Mouse (Mus musculus) spleen, adult 2 months (tissue): ENCODE measurements at regions not wholly inside any gene's neighbourhood (a gene's known extent, or its start where the extent isn't known, plus 50 kb on each side); places are given as distances from the start of the nearest gene placed in this dataset.

Source experiments
- DNase-seq, 2 experiments: peaks; one replicate each; pipeline versions ENCODE4 v3.0.0 to v3.0.0-alpha.2; 2012 to 2021; ENCODE audit warnings: low spot score in 2 of 2, low read depth in 1 of 2
- H3K27ac ChIP-seq: fragments of 200-500 bp; 2 replicates; pipeline ENCODE4 v1.5.1; 2012; ENCODE audit warnings: low read length, inconsistent platforms; ENCODE audit not compliant: insufficient read depth
- H3K27me3 ChIP-seq: fragments of 200-500 bp; 2 replicates; pipeline ENCODE4 v1.6.1; 2012; ENCODE audit warnings: mild to moderate bottlenecking, moderate library complexity, low read length, inconsistent platforms; ENCODE audit not compliant: control insufficient read depth, insufficient read depth
- H3K36me3 ChIP-seq: fragments of 200-500 bp; 2 replicates; pipeline ENCODE4 v1.6.1; 2012; ENCODE audit warnings: mild to moderate bottlenecking, low read length, inconsistent platforms; ENCODE audit not compliant: control insufficient read depth, insufficient read depth
- H3K4me1 ChIP-seq: fragments of 200-500 bp; 2 replicates; pipeline ENCODE4 v1.6.1; 2011; ENCODE audit warnings: inconsistent platforms; ENCODE audit not compliant: control insufficient read depth, insufficient read depth, insufficient read length
- H3K4me3 ChIP-seq: fragments of 200-500 bp; 2 replicates; pipeline ENCODE4 v1.5.1; 2011; ENCODE audit warnings: mild to moderate bottlenecking, inconsistent platforms; ENCODE audit not compliant: insufficient read depth, insufficient read length; ENCODE audit errors: extremely low read depth
- CTCF ChIP-seq: fragments of 200-500 bp; IDR thresholded peaks from 2 replicates; pipeline ENCODE4 v1.5.1; 2011; ENCODE audit warnings: mild to moderate bottlenecking, inconsistent platforms; ENCODE audit not compliant: insufficient read depth, insufficient read length, insufficient replicate concordance; ENCODE audit errors: extremely low read depth
- POLR2A ChIP-seq: fragments of 200-500 bp; IDR thresholded peaks from 2 replicates; pipeline ENCODE4 v1.6.1; 2011; ENCODE audit warnings: low read depth, low read length, inconsistent platforms
- WGBS: fragments of 180-500 bp; shearing (Covaris S2); methylation state at CpG from one replicate; pipeline ENCODE4 v1.1.7; 2018; 5-methylcytosine and 5-hydroxymethylcytosine counted together

GRCm38 (mm10) chr17:79453825-79454224 is 98.9 kb upstream of the Cdc42ep3 start:
- Histone ChIP-seq H3K27me3 (no peaks in the 10 kb centered on the region), H3K4me3 (no peak overlapping the region), H3K4me1 (no peaks in the 10 kb centered on the region), H3K36me3 (no peaks in the 10 kb centered on the region), H3K27ac (no peak overlapping the region)
- TF ChIP-seq CTCF (no peak), POLR2A (no peak)
- 84% methylated on average over 1 of the region's 1 CpGs for WGBS
- DNase-seq, result no peak

GRCm38 (mm10) chr17:79454526-79454925 is 99.6 kb upstream of the Cdc42ep3 start:
- no peaks in the 10 kb centered on the region for H3K27me3 ChIP-seq
- DNase-seq, result no peak
- WGBS, result 82% methylated on average over 5 of the region's 5 CpGs
- H3K36me3 ChIP-seq, result no peaks in the 10 kb centered on the region
- no peaks in the 10 kb centered on the region for H3K4me1 ChIP-seq
- TF ChIP-seq CTCF, result no peak
- no peak for TF ChIP-seq POLR2A
- no peak overlapping the region for H3K4me3 ChIP-seq
- peak overlapping the region; percentile 56 for H3K27ac ChIP-seq

- 67% methylated on average over 7 of the region's 7 CpGs for WGBS
- TF ChIP-seq POLR2A (no peak), CTCF (no peak)
- H3K36me3 ChIP-seq, result no peaks in the 10 kb centered on the region
- no peaks in the 10 kb centered on the region for H3K4me1 ChIP-seq
- no peaks in the 10 kb centered on the region for H3K27me3 ChIP-seq
- no peak overlapping the region for H3K4me3 ChIP-seq
- no peak overlapping the region; the same call in 1 of the 2 replicates for H3K27ac ChIP-seq
- no peak for DNase-seq
Observed at GRCm38 (mm10) chr17:79455229-79455628, 100.3 kb upstream of the Cdc42ep3 start.

DNA sequence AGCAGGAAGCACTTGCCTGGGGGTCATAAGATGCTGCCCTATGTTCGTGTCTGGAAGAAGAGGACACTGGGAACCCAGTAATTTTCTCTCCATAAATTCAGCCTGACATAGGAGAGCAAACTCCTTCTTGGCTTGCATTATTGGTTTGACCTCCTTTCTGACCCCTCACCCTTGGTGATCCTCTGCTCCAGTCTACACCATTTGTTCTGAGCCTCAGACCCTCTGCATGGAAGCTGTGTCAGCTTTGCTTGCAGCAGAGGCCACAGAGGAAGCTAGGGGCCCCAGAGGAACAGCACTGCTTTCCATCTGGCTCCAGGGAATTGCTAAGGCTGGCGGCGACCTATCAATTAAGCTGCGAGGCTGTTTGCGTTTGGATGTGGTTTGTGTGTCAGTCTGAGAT is 102.7 kb upstream of the Cdc42ep3 start:
- H3K4me3 ChIP-seq, result no peak overlapping the region
- H3K27ac ChIP-seq, result no peak overlapping the region
- WGBS, result 72% methylated on average over 5 of the region's 5 CpGs
- DNase-seq, result no peak
- no peak for TF ChIP-seq POLR2A
- TF ChIP-seq CTCF, result no peak
- H3K4me1 ChIP-seq, result no peaks in the 10 kb centered on the region
- no peaks in the 10 kb centered on the region for H3K36me3 ChIP-seq
- H3K27me3 ChIP-seq, result no peaks in the 10 kb centered on the region

DNA sequence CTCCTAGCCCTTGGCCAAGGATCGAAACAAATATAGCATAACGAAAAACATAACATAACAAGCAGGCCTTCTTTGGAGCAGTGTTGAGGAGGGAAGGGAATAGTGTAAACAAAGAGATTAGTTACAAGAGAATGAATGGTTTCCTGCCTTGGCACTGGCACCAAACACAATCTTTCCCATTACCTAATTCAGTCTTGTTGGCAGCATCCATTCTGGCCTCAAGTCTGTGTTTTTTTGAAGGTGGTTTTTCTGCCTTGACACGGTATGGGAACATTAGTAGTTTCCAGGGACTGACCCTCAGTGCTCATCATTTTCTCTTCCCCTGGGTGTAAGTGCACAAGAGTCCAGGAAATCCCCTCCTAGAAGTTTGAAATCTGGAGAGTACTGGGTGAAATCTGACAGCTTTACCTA is 106.8 kb upstream of the Cdc42ep3 start:
- H3K27me3 ChIP-seq, result no peaks in the 10 kb centered on the region
- no peak overlapping the region for H3K27ac ChIP-seq
- H3K36me3 ChIP-seq, result no peaks in the 10 kb centered on the region
- no peak overlapping the region for H3K4me3 ChIP-seq
- no peak for DNase-seq
- TF ChIP-seq CTCF (no peak), POLR2A (no peak)
- 83% methylated on average over 3 of the region's 3 CpGs for WGBS
- no peaks in the 10 kb centered on the region; the same call in 1 of the 2 replicates for H3K4me1 ChIP-seq

DNA sequence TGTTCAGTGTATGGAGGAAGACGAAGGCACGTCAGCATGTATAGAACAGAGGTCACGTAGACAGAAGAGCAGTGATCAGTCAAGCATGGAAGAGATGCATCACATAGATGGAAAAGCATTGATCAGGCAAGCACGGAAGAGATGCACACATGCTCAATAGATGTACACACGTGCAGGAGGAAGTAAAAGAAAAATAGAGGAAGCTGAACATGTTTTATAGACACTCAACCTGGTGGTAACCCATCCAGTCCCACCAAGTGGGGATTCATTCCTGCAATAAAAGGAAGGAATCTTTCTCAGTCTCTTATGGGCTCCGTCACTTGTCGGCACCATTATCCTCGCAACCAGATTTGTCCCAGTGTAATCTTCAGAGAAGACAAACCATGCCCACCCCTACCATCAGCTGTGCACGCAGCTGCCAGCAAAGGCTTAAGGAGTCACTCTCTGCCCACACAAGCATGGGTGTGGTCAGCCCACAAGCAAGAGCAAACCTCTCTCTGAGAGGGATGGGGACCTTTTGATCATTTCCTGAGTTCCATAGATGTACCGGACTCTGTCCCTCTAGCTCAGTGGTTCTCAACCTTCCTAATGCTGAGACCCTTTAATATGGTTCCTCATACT is 108.3 kb upstream of the Cdc42ep3 start:
- DNase-seq, result no peak
- TF ChIP-seq POLR2A (no peak), CTCF (no peak)
- H3K27me3 ChIP-seq, result no peaks in the 10 kb centered on the region
- WGBS, result 65% methylated on average over 10 of the region's 10 CpGs
- no peak overlapping the region for H3K4me3 ChIP-seq
- H3K27ac ChIP-seq, result no peak overlapping the region
- H3K4me1 ChIP-seq, result no peaks in the 10 kb centered on the region; the same call in 1 of the 2 replicates
- H3K36me3 ChIP-seq, result no peaks in the 10 kb centered on the region

DNA sequence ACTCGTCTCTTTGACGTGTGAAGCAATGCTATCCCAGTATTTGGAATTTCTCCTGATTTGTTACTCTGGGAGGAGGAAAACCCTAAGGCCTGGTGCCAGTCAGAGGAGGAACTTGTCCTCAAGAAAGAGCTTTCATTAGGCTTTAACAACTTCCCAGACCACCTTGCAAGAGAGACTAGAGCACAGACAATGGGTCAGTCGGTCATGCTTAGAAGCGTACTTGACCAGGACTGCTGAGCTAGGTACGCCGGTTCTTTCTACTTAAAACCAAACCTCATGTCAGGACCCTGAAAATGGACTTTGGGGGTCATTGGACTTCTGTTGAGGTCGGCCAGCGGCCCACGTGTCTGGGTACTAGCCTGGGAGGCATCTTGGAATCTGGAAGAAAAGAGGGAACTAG is 110.8 kb upstream of the Cdc42ep3 start:
- Histone ChIP-seq H3K27me3 (no peaks in the 10 kb centered on the region), H3K4me3 (no peak overlapping the region), H3K4me1 (no peaks in the 10 kb centered on the region; the same call in 1 of the 2 replicates), H3K27ac (no peak overlapping the region), H3K36me3 (no peaks in the 10 kb centered on the region)
- TF ChIP-seq CTCF (no peak), POLR2A (no peak)
- DNase-seq, result no peak
- 89% methylated on average over 9 of the region's 9 CpGs for WGBS
